Mouse (Mus musculus) megakaryocyte, embryonic 14.5 days (primary cell): ENCODE measurements at regions not wholly inside any gene's neighbourhood (a gene's known extent, or its start where the extent isn't known, plus 50 kb on each side); places are given as distances from the start of the nearest gene placed in this dataset.

Source experiments
- H3K27me3 ChIP-seq: replicated peaks from 2 replicates; pipeline ENCODE3; 2012; ENCODE audit warnings: inconsistent platforms
- H3K36me3 ChIP-seq: replicated peaks from 2 replicates; pipeline ENCODE3; 2012; ENCODE audit warnings: low read length, inconsistent platforms, mixed read lengths
- H3K4me1 ChIP-seq: 2 replicates; pipeline ENCODE4 v1.6.1; 2012; ENCODE audit warnings: inconsistent platforms
- H3K4me3 ChIP-seq: replicated peaks from 2 replicates; pipeline ENCODE3; 2012; ENCODE audit warnings: moderate library complexity, mild to moderate bottlenecking, inconsistent platforms
- H3K9me3 ChIP-seq: 2 replicates; pipeline ENCODE4 v1.6.1; 2012; ENCODE audit warnings: inconsistent platforms
- FLI1 ChIP-seq: IDR thresholded peaks from 2 replicates; pipeline ENCODE4 v1.6.1; 2012; ENCODE audit warnings: low read length, inconsistent platforms, mixed read lengths
- GATA1 ChIP-seq: IDR thresholded peaks from 3 replicates; pipeline ENCODE4 v1.6.1; 2012; ENCODE audit warnings: mixed read lengths, low read length, inconsistent platforms, borderline replicate concordance

- H3K9me3 ChIP-seq, result 0 out of 2 replicates have a peak, but pooled peaks cover 5% of the 10 kb centered on the region
- TF ChIP-seq GATA1 (no peak), FLI1 (no peak)
- no peaks in the 10 kb centered on the region for H3K4me1 ChIP-seq
- H3K4me3 ChIP-seq, result no peak overlapping the region
- no peaks in the 10 kb centered on the region for H3K36me3 ChIP-seq
- no peaks in the 10 kb centered on the region for H3K27me3 ChIP-seq
Measured at GRCm38 (mm10) chr13:47712507-47712906, 548.5 kb upstream of the Id4 start.

GRCm38 (mm10) chr13:47716265-47716664 lies 544.8 kb upstream of the Id4 start:
- TF ChIP-seq FLI1, result no peak
- TF ChIP-seq GATA1, result no peak
- Histone ChIP-seq H3K4me1 (no peaks in the 10 kb centered on the region), H3K36me3 (no peaks in the 10 kb centered on the region), H3K9me3 (0 out of 2 replicates have a peak, but pooled peaks cover 8% of the 10 kb centered on the region), H3K27me3 (no peaks in the 10 kb centered on the region), H3K4me3 (no peak overlapping the region)

GRCm38 (mm10) chr13:47720645-47721044 lies 540.4 kb upstream of the Id4 start:
- H3K4me1 ChIP-seq, result no peaks in the 10 kb centered on the region
- no peak overlapping the region for H3K4me3 ChIP-seq
- H3K9me3 ChIP-seq, result peaks cover 14% of the 10 kb centered on the region
- TF ChIP-seq GATA1, result no peak
- no peak for TF ChIP-seq FLI1
- H3K36me3 ChIP-seq, result no peaks in the 10 kb centered on the region
- H3K27me3 ChIP-seq, result no peaks in the 10 kb centered on the region

GRCm38 (mm10) chr13:47734415-47734814 lies 526.6 kb upstream of the Id4 start:
- H3K9me3 ChIP-seq, result peaks cover 20% of the 10 kb centered on the region
- no peak overlapping the region for H3K4me3 ChIP-seq
- no peaks in the 10 kb centered on the region for H3K36me3 ChIP-seq
- no peaks in the 10 kb centered on the region for H3K4me1 ChIP-seq
- no peak for TF ChIP-seq FLI1
- TF ChIP-seq GATA1, result no peak
- H3K27me3 ChIP-seq, result no peaks in the 10 kb centered on the region

- H3K27me3 ChIP-seq, result no peaks in the 10 kb centered on the region
Measured at GRCm38 (mm10) chr13:47735426-47736063, 525.5 kb upstream of the Id4 start.

GRCm38 (mm10) chr13:47748906-47749305 lies 512.1 kb upstream of the Id4 start:
- Histone ChIP-seq H3K4me1 (no peaks in the 10 kb centered on the region), H3K27me3 (no peaks in the 10 kb centered on the region), H3K4me3 (no peak overlapping the region), H3K36me3 (no peaks in the 10 kb centered on the region), H3K9me3 (peaks cover 9% of the 10 kb centered on the region)
- no peak for TF ChIP-seq FLI1
- no peak for TF ChIP-seq GATA1

More at GRCm38 (mm10) chr13:47735426-47736063, 525.5 kb upstream of the Id4 start:
- no peaks in the 10 kb centered on the region for H3K4me1 ChIP-seq
- peaks cover 20% of the 10 kb centered on the region for H3K9me3 ChIP-seq
- no peak overlapping the region for H3K4me3 ChIP-seq
- TF ChIP-seq FLI1, result no peak
- no peak for TF ChIP-seq GATA1
- no peaks in the 10 kb centered on the region for H3K36me3 ChIP-seq

GRCm38 (mm10) chr13:47751033-47751432 lies 510.0 kb upstream of the Id4 start:
- no peak for TF ChIP-seq GATA1
- TF ChIP-seq FLI1, result no peak
- no peaks in the 10 kb centered on the region for H3K27me3 ChIP-seq
- H3K4me1 ChIP-seq, result no peaks in the 10 kb centered on the region
- H3K36me3 ChIP-seq, result no peaks in the 10 kb centered on the region
- H3K9me3 ChIP-seq, result peaks cover 9% of the 10 kb centered on the region
- no peak overlapping the region for H3K4me3 ChIP-seq

- Histone ChIP-seq H3K4me3 (peak overlapping the region; percentile 5), H3K36me3 (no peaks in the 10 kb centered on the region), H3K4me1 (no peaks in the 10 kb centered on the region), H3K27me3 (no peaks in the 10 kb centered on the region), H3K9me3 (peaks cover 43% of the 10 kb centered on the region)
- TF ChIP-seq FLI1, result no peak
- TF ChIP-seq GATA1, result no peak
Measured at GRCm38 (mm10) chr13:47764802-47765597, 496.0 kb upstream of the Id4 start.

- Histone ChIP-seq H3K4me1 (no peaks in the 10 kb centered on the region), H3K4me3 (no peak overlapping the region), H3K9me3 (peaks cover 45% of the 10 kb centered on the region), H3K36me3 (no peaks in the 10 kb centered on the region), H3K27me3 (no peaks in the 10 kb centered on the region)
- TF ChIP-seq FLI1 (no peak), GATA1 (no peak)
Measured at GRCm38 (mm10) chr13:47768963-47769527, 492.0 kb upstream of the Id4 start.
